Comparison of ENCODE assay signal across 12 mouse cellular contexts in genomic region chr9:32789306-32789705, GRCm38 (mm10).
DNase-seq lines count a peak whose midpoint lies in the region; ATAC-seq lines count a peak whose summit lies in the region.
"Had no signal": no experiment of that assay in that cellular context is flagged by ENCODE, and none has a peak within 500 bp of the region (broad histone marks: within the 10 kb centered on the region; RNA-seq: fewer than 3 reads in every experiment).

No protein-coding gene starts in this region.

- ATAC-seq in embryonic facial prominence, embryonic 14.5 days (ENCODE audit: low read depth), result no peak

- peaks cover 25% of the 10 kb centered on the region for H3K4me1 ChIP-seq in embryonic facial prominence, embryonic 14.5 days (ENCODE audit: control insufficient read depth, insufficient read depth, low read length)

- H3K36me3 ChIP-seq in embryonic facial prominence, embryonic 14.5 days (ENCODE audit: control insufficient read depth, insufficient read depth, low read length), result no peaks in the 10 kb centered on the region
- H3K36me3 ChIP-seq: heart, embryonic 15.5 days; limb, embryonic 15.5 days had no signal

- no peak overlapping the region for H3K4me3 ChIP-seq in embryonic facial prominence, embryonic 14.5 days (ENCODE audit: low read depth, low read length)
- H3K4me3 ChIP-seq: heart, embryonic 15.5 days; limb, embryonic 15.5 days had no signal

- H3K9ac ChIP-seq in embryonic facial prominence, embryonic 14.5 days (ENCODE audit: low read depth, low read length), result no peak overlapping the region
- H3K9ac ChIP-seq: heart, embryonic 15.5 days; limb, embryonic 15.5 days had no signal

- peak; percentile 28 for DNase-seq in heart, postnatal 25 days (ENCODE audit: low spot score)
- DNase-seq in heart, adult 8-10 months (ENCODE audit: low spot score), result no peak
- peak; percentile 62 for DNase-seq in Muller cell, postnatal 12 days (ENCODE audit: inconsistent ontology term)
- DNase-seq in embryonic facial prominence, embryonic 14.5 days (ENCODE audit: low spot score), result peak; percentile 19
- DNase-seq in kidney, postnatal 36 days, result peak; percentile 51 to 67
- DNase-seq in ovary, postnatal 14 days (ENCODE audit: low spot score), result no peak
- DNase-seq in layer of hippocampus, adult 11-12 months (ENCODE audit: low spot score), result no peak
- no peak for DNase-seq in liver
- DNase-seq: spleen, adult 18-20 months; thymus, postnatal 25 days had no signal

- intact Hi-C loops in heart, postnatal 25 days (cut with DNase I), result no loop called here

- 50% methylated on average over 7 of the region's 7 CpGs for WGBS in embryonic facial prominence, embryonic 14.5 days

- no peak overlapping the region for H3K27ac ChIP-seq in embryonic facial prominence, embryonic 14.5 days (replicated peaks; ENCODE audit: low read depth, low read length)
- H3K27ac ChIP-seq: heart, embryonic 15.5 days; limb, embryonic 15.5 days had no signal

- H3K9me3 ChIP-seq in embryonic facial prominence, embryonic 14.5 days (ENCODE audit: control insufficient read depth, low read length), result no peaks in the 10 kb centered on the region
- H3K9me3 ChIP-seq: heart, embryonic 15.5 days; limb, embryonic 15.5 days had no signal

- H3K4me2 ChIP-seq in embryonic facial prominence, embryonic 14.5 days (ENCODE audit: low read depth, low read length), result no peak overlapping the region
- H3K4me2 ChIP-seq: heart, embryonic 15.5 days; limb, embryonic 15.5 days had no signal

- H3K27me3 ChIP-seq in embryonic facial prominence, embryonic 14.5 days (replicated peaks; ENCODE audit: control insufficient read depth, insufficient read depth, low read length), result no peaks in the 10 kb centered on the region
- H3K27me3 ChIP-seq: heart, embryonic 15.5 days; limb, embryonic 15.5 days had no signal

Comparison
In these comparisons a context has a peak if more than half of its experiments do, and no peak if none do; other contexts are left out.
1. DNase-seq: peak in heart, postnatal 25 days (single experiment), Muller cell, postnatal 12 days (single experiment), embryonic facial prominence, embryonic 14.5 days (single experiment) and kidney, postnatal 36 days (2 of 2); none in heart, adult 8-10 months (single experiment), ovary, postnatal 14 days (single experiment), layer of hippocampus, adult 11-12 months (single experiment) and liver (single experiment).